Mouse (Mus musculus): ENCODE data around the gene Pi4ka.

DNA sequence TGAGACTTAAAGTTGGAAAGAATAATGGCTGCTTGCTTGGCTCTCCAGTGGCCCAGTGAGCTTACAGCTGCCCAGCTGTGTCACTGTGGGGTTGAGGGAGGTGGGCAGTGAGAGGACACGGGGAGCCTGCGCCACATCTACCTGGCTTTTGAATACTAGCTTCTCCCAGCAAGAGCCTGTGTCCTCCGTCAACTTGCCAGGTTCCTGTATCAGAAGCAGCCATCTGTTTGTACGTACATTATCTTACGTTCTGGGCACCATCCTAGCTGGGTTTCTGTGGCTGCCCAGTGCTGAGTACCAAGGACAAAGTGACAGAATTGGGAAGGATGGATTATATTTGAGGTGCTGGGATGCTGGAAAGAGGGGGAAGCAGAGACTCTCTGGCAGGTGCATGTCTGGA, 136.2 kb downstream of the Pi4ka start:
- TF ChIP-seq POLR2A (IDR thresholded peaks at IDR 0.05; ENCODE audit: insufficient read depth, low read depth, low read length) (no peak), EP300 (IDR thresholded peaks at IDR 0.05; ENCODE audit: insufficient read depth, low read depth, low read length) (no peak)

Measured in heart, adult 2 months (tissue).